Mouse (Mus musculus) lung, embryonic 14.5 days (tissue): Measurements from ENCODE around the gene Pgap3. TPM values are rescaled to one million over a fixed set of nuclear protein-coding genes. Genes with fewer than 3 reads are reported as not detected.
A peak's percentile ranks its signal among the peaks of the same experiment; 100 is the strongest.

Experiments used
- ATAC-seq: fragments of 200-750 bp; cut with Nextera tagmentation; 2 replicates; pipeline ENCODE4 v1.8.0; 2017; ENCODE audit warnings: mild to moderate bottlenecking, moderate TSS enrichment, moderate library complexity; ENCODE audit not compliant: insufficient read depth
- DNase-seq: peaks from one replicate; pipeline ENCODE4 v3.0.0-alpha.2; 2015
- H3K27ac ChIP-seq: fragments of 300-500 bp; sonication (generic); 2 replicates; pipeline ENCODE4 v1.5.1; 2014; ENCODE audit warnings: low read depth, mild to moderate bottlenecking, moderate library complexity
- H3K27me3 ChIP-seq: fragments of 300-500 bp; sonication (generic); 2 replicates; pipeline ENCODE4 v1.6.1; 2014; ENCODE audit warnings: low read length, control low read depth; ENCODE audit not compliant: insufficient read depth
- H3K36me3 ChIP-seq: fragments of 300-500 bp; sonication (generic); 2 replicates; pipeline ENCODE4 v1.6.1; 2014; ENCODE audit warnings: control low read depth; ENCODE audit not compliant: insufficient read depth
- H3K4me1 ChIP-seq: fragments of 300-500 bp; sonication (generic); 2 replicates; pipeline ENCODE4 v1.6.1; 2014; ENCODE audit warnings: antibody characterized with exemption, control low read depth; ENCODE audit not compliant: insufficient read depth
- H3K4me2 ChIP-seq: fragments of 300-500 bp; sonication (generic); 2 replicates; pipeline ENCODE4 v1.6.1; 2014; ENCODE audit warnings: mild to moderate bottlenecking
- H3K4me3 ChIP-seq: fragments of 300-500 bp; sonication (generic); 2 replicates; pipeline ENCODE4 v1.5.1; 2014; ENCODE audit warnings: low read depth, low read length
- H3K9ac ChIP-seq: fragments of 300-500 bp; sonication (generic); 2 replicates; pipeline ENCODE4 v1.6.1; 2014
- H3K9me3 ChIP-seq: fragments of 300-500 bp; sonication (generic); 2 replicates; pipeline ENCODE4 v1.6.1; 2016; ENCODE audit warnings: low read depth, low read length, control low read depth
- CTCF ChIP-seq: IDR thresholded peaks from 2 replicates; pipeline ENCODE4 v1.5.1; 2016; ENCODE audit warnings: antibody characterized with exemption, low read depth
- WGBS: fragments of 180-500 bp; shearing (Covaris S2); extraction: QIAGEN DNeasy Blood & Tissue Kit; methylation state at CpG from one replicate; pipeline ENCODE4 v1.1.7; 2014; 5-methylcytosine and 5-hydroxymethylcytosine counted together
- polyA plus RNA-seq: library from polyadenylated mRNA; unstranded; fragments of >200 nt; fragmentation: Nextera tagmentation; extraction: Ambion mirVana; gene quantifications from 2 replicates; pipeline ENCODE4 v1.2.1, GENCODE M21; 2014

Pgap3 gene
- polyA plus RNA-seq, result 10.9 and 11.6 TPM in 2 replicates

GRCm38 (mm10) chr11:98400161-98400726, at the start of gene Pgap3:
Gene Pgap3 (minus strand): TSS chr11:98400490.
- H3K4me3 ChIP-seq, result peak within 1 kb of the TSS; percentile 58
- peak within 1 kb of the TSS; percentile 65 for H3K9ac ChIP-seq
- no peaks in the 10 kb centered on the region for H3K36me3 ChIP-seq
- peak within 1 kb of the TSS; percentile 56 for H3K4me2 ChIP-seq
- under 1% methylated on average over 40 of the region's 40 CpGs for WGBS
- H3K27me3 ChIP-seq, result no peaks in the 10 kb centered on the region
- peak; percentile 95 for DNase-seq
- peak; percentile 89 for ATAC-seq
- no peaks in the 10 kb centered on the region for H3K9me3 ChIP-seq
- no peak for TF ChIP-seq CTCF
- peak within 1 kb of the TSS; percentile 97 for H3K27ac ChIP-seq
- H3K4me1 ChIP-seq, result peaks cover 7% of the 10 kb centered on the region; the same call in 1 of the 2 replicates

- no peak for DNase-seq
- no peak overlapping the region for H3K9ac ChIP-seq
- peaks cover 16% of the 10 kb centered on the region for H3K36me3 ChIP-seq
- H3K27ac ChIP-seq, result no peak overlapping the region
- peak overlapping the region; percentile 56 for H3K4me2 ChIP-seq
- no peak overlapping the region for H3K4me3 ChIP-seq
- no peak for ATAC-seq
- H3K27me3 ChIP-seq, result peaks cover 23% of the 10 kb centered on the region
- H3K9me3 ChIP-seq, result no peaks in the 10 kb centered on the region
- H3K4me1 ChIP-seq, result peaks cover 7% of the 10 kb centered on the region; the same call in 1 of the 2 replicates
- 65% methylated on average over 3 of the region's 3 CpGs for WGBS
- no peak for TF ChIP-seq CTCF
These were observed 49.1 kb upstream of the Pgap3 start for GRCm38 (mm10) chr11:98449419-98449818.

DNA sequence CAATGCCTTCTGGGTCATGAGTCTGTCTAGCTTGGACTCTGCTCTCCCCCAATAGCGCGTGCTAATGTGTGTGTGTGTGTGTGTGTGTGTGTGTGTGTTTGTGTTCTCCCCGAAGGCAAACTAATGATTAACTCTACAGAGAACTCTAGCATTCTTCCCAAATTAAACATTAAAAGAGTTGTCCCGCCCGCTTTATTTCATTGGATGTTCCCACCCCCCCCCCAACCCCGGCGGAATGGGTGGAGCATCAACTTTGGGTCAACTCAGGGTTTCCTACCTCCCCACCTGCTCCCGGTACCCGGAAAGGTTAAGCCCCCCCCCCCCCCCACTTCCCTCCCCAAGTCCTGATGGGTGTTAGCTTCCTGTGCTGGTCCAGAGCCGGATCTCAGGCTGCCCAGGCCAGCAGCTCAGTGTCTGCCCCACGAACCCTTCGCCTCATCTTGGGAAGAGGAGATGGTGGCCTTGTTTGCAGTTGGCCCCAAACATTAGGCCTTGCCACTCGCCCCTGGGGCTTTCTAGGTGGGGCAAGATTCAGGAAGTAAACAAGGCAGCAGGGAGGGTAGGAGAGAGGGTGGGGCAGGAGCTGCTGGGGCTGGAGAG, 48.0 kb upstream of the Pgap3 start:
- DNase-seq (peak; percentile 51), ATAC-seq (no peak)
- TF ChIP-seq CTCF, result no peak
- peak overlapping the region; percentile 94 for H3K27ac ChIP-seq
- WGBS, result 33% methylated on average over 13 of the region's 13 CpGs
- H3K4me3 ChIP-seq, result peak overlapping the region; percentile 45
- H3K4me2 ChIP-seq, result peak overlapping the region; percentile 56
- H3K27me3 ChIP-seq, result peaks cover 23% of the 10 kb centered on the region
- peaks cover 14% of the 10 kb centered on the region for H3K36me3 ChIP-seq
- no peaks in the 10 kb centered on the region for H3K9me3 ChIP-seq
- peak overlapping the region; percentile 58 for H3K9ac ChIP-seq
- peaks cover 7% of the 10 kb centered on the region; the same call in 1 of the 2 replicates for H3K4me1 ChIP-seq

GRCm38 (mm10) chr11:98447475-98447834, 47.2 kb upstream of the Pgap3 start:
- Histone ChIP-seq H3K4me2 (peak overlapping the region; percentile 56), H3K27ac (peak overlapping the region; percentile 94)

GRCm38 (mm10) chr11:98446562-98447474, 46.5 kb upstream of the Pgap3 start:
- peak; percentile 70; the same call in 1 of the 2 replicates for ATAC-seq
- Histone ChIP-seq H3K36me3 (peaks cover 3% of the 10 kb centered on the region; the same call in 1 of the 2 replicates), H3K27ac (peak overlapping the region; percentile 94), H3K9me3 (no peaks in the 10 kb centered on the region), H3K27me3 (peaks cover 23% of the 10 kb centered on the region), H3K4me1 (peaks cover 7% of the 10 kb centered on the region; the same call in 1 of the 2 replicates), H3K4me3 (peak overlapping the region; percentile 45), H3K4me2 (peak overlapping the region; percentile 56), H3K9ac (peak overlapping the region; percentile 58)
- peak; percentile 70 for DNase-seq
- 2% methylated on average over 33 of the region's 33 CpGs for WGBS
- no peak for TF ChIP-seq CTCF

More at GRCm38 (mm10) chr11:98447475-98447834, 47.2 kb upstream of the Pgap3 start:
- Histone ChIP-seq H3K9me3 (no peaks in the 10 kb centered on the region), H3K9ac (peak overlapping the region; percentile 58), H3K4me3 (peak overlapping the region; percentile 45), H3K36me3 (peaks cover 9% of the 10 kb centered on the region; the same call in 1 of the 2 replicates), H3K27me3 (peaks cover 23% of the 10 kb centered on the region), H3K4me1 (peaks cover 7% of the 10 kb centered on the region; the same call in 1 of the 2 replicates)
- DNase-seq, result no peak
- TF ChIP-seq CTCF, result no peak
- ATAC-seq, result no peak
- 8% methylated on average over 7 of the region's 7 CpGs for WGBS

GRCm38 (mm10) chr11:98446213-98446561, 45.9 kb upstream of the Pgap3 start, which contains the start of gene Grb7:
Gene Grb7 (plus strand): TSS chr11:98446394.
- TF ChIP-seq CTCF, result no peak
- DNase-seq (no peak), ATAC-seq (no peak)
- Histone ChIP-seq H3K27ac (peak within 1 kb of the TSS; percentile 94), H3K4me2 (peak within 1 kb of the TSS; percentile 56), H3K36me3 (no peaks in the 10 kb centered on the region), H3K27me3 (peaks cover 23% of the 10 kb centered on the region), H3K9me3 (no peaks in the 10 kb centered on the region), H3K4me3 (peak within 1 kb of the TSS; percentile 45), H3K9ac (peak within 1 kb of the TSS; percentile 58), H3K4me1 (peaks cover 7% of the 10 kb centered on the region; the same call in 1 of the 2 replicates)
- WGBS, result 6% methylated on average over 5 of the region's 5 CpGs
